Mouse (Mus musculus) heart, adult 2 months (tissue): ENCODE measurements around the gene Sh2d4b.

Experiments used
- CTCF ChIP-seq: fragments of 200-600 bp; IDR thresholded peaks from 2 replicates; pipeline ENCODE4 v1.8.1; 2022; ENCODE audit warnings: antibody characterized with exemption, mild to moderate bottlenecking, moderate library complexity
- EP300 ChIP-seq: fragments of 200-500 bp; IDR thresholded peaks from 2 replicates; pipeline ENCODE4 v1.6.1; 2011; ENCODE audit warnings: low read depth, low read length, control low read depth; ENCODE audit not compliant: insufficient read depth

DNA sequence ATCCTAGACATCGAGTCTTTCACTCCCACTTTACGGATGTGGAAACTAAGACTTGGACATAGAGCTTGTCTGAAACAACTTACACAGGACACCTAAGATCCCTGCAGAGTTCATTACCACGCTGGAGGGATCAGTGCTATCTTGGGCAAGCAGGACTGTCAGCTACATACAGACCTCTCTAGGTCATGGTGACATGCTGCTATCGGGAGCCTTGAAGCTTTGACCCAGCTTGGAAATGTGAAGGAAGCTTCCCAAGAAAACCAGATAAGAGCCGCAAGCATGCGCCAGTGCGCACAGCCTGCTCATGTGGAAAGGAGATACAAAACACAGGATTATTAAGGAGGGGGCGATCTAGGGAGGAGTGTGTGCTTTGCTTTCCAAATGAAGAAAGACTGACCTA is 22.8 kb upstream of the Sh2d4b start:
- TF ChIP-seq CTCF, result no peak
- TF ChIP-seq EP300, result no peak
